Mouse (Mus musculus): Measurements from ENCODE around the gene Ptprcap.

The Ptprcap gene

GRCm38 (mm10) chr19:4148491-4148806, 5.0 kb upstream of the Ptprcap start, which contains the start of gene Coro1b:
Coro1b (plus strand) TSS chr19:4148619.
- peak; percentile 95 for DNase-seq

- DNase-seq = no peak
Measured at GRCm38 (mm10) chr19:4148819-4149218, 4.6 kb upstream of the Ptprcap start.

GRCm38 (mm10) chr19:4149283-4149682, 4.1 kb upstream of the Ptprcap start:
- no peak for DNase-seq

GRCm38 (mm10) chr19:4149764-4150461, 3.5 kb upstream of the Ptprcap start:
- no peak for DNase-seq

- no peak for DNase-seq
Measured at GRCm38 (mm10) chr19:4150567-4151487, 2.6 kb upstream of the Ptprcap start.

- no peak for DNase-seq
Measured at GRCm38 (mm10) chr19:4151488-4151860, 1.9 kb upstream of the Ptprcap start.

- no peak for DNase-seq
Measured at GRCm38 (mm10) chr19:4151898-4152297, 1.5 kb upstream of the Ptprcap start.

GRCm38 (mm10) chr19:4152445-4153231, 766 bp upstream of the Ptprcap start:
- no peak for DNase-seq

GRCm38 (mm10) chr19:4154437-4155222, 1.2 kb downstream of the Ptprcap start:
- no peak for DNase-seq

GRCm38 (mm10) chr19:4155223-4156072, 2.0 kb downstream of the Ptprcap start:
- DNase-seq = no peak

- DNase-seq = peak; percentile 34
Measured at GRCm38 (mm10) chr19:4156073-4156579, 2.7 kb downstream of the Ptprcap start.

GRCm38 (mm10) chr19:4156771-4157170, 3.4 kb downstream of the Ptprcap start:
- no peak for DNase-seq

GRCm38 (mm10) chr19:4159049-4159448, 5.6 kb downstream of the Ptprcap start:
- no peak for DNase-seq

GRCm38 (mm10) chr19:4162646-4163542, 9.5 kb downstream of the Ptprcap start, which contains the start of gene Rps6kb2:
Rps6kb2 (minus strand) TSS chr19:4163354.
- DNase-seq = peak; percentile 94

- no peak for DNase-seq
Measured at GRCm38 (mm10) chr19:4163543-4163887, 10.1 kb downstream of the Ptprcap start.

GRCm38 (mm10) chr19:4164100-4164499, 10.7 kb downstream of the Ptprcap start:
- no peak for DNase-seq

- no peak for DNase-seq
Measured at GRCm38 (mm10) chr19:4164721-4165120, 11.3 kb downstream of the Ptprcap start.

- no peak for DNase-seq
Measured at GRCm38 (mm10) chr19:4166678-4167476, 13.5 kb downstream of the Ptprcap start.

GRCm38 (mm10) chr19:4169378-4169784, 16.0 kb downstream of the Ptprcap start:
- peak; percentile 100 for DNase-seq

Measured in cerebellum, adult 11 months (tissue).